Mouse (Mus musculus) G1E (cell line): ENCODE results near the gene Izumo1.

Source experiments
- CTCF ChIP-seq: IDR thresholded peaks from 2 replicates; pipeline ENCODE4 v1.5.1; 2012; ENCODE audit warnings: low read depth, low read length, inconsistent platforms, mixed read lengths
- GATA1 ChIP-seq: IDR thresholded peaks from 2 replicates; pipeline ENCODE4 v1.6.1; 2012; ENCODE audit warnings: borderline replicate concordance, low read length, inconsistent platforms, mixed read lengths
- POLR2AphosphoS5 ChIP-seq: IDR thresholded peaks from 2 replicates; pipeline ENCODE4 v1.6.1; 2012; ENCODE audit warnings: low read depth, low read length, inconsistent platforms; ENCODE audit not compliant: insufficient replicate concordance
- TAL1 ChIP-seq: conservative IDR thresholded peaks from 2 replicates; pipeline ENCODE4 v1.6.1; 2012; ENCODE audit warnings: low read depth, low read length, inconsistent platforms, mixed read lengths

DNA sequence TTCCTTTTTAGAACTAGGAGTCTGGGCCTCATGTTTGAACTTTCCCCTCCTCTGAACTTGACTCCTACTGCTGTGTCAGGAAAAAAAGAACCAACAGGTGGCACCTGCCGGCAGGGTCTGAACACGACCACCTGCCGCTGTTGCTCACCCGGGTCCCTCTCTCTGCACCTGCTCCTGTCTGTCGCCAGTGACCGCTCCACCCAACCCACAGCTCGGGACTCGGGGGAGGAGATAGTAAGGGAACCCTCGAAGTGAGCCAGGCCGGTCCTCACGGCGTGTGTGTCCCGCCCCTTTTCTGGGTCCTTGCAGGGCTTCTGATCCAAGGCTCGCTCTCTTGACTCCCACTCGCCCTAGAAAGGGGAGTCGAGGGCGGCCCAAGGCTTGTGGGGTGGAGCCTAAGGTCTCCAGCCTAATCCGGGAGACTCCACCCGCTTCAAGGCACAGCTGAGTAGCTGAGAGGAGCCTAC, 18.0 kb downstream of the Izumo1 start, which contains the start of gene Mamstr:
- TF ChIP-seq GATA1 (no peak), CTCF (no peak), TAL1 (no peak), POLR2AphosphoS5 (no peak)
